Mouse (Mus musculus): ENCODE results near the gene C730034F03Rik. TPM values are rescaled to one million over a fixed set of nuclear protein-coding genes. Genes with fewer than 3 reads are reported as not detected.
"Not testable (repeated sequence)": the region's sequence is repeated elsewhere in the genome, so short reads cannot be mapped to it uniquely, and the experiment has no call there.

C730034F03Rik gene
- polyA plus RNA-seq, 1 experiment from 2014 or later = 3.5 TPM

DNA sequence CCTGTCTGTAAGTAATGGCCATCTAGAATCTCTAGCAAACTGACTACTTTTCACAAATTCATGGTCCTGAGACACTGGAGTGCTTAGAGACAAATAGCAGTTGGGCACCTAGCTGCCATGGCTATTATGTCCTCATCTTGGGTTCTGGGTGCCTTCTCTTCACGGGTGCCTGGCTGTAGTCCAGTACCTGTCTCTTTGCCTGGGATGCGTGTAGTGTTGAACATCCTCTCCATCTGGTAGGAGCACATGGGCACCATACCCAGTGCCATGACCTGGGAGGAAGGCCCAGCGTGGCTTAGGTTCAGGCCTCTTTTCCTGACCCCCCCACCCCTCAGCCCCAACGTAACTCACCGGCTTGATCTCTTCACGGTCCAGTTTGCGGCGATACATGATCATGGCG lies 7.5 kb upstream of the C730034F03Rik start:
- ATAC-seq (ENCODE audit: insufficient number of reproducible peaks, low FRiP score, low TSS enrichment, low read depth) = no peak
- no peaks in the 10 kb centered on the region for H3K27me3 ChIP-seq
- 0 out of 2 replicates have a peak, but pooled peaks cover 2% of the 10 kb centered on the region for H3K4me1 ChIP-seq
- no peak overlapping the region for H3K27ac ChIP-seq
- no peak overlapping the region for H3K4me3 ChIP-seq
- 93% methylated on average over 9 of the region's 9 CpGs for WGBS
- H3K9me3 ChIP-seq = no peaks in the 10 kb centered on the region
- H3K9ac ChIP-seq = no peak overlapping the region
- peaks cover 32% of the 10 kb centered on the region for H3K36me3 ChIP-seq
- H3K4me2 ChIP-seq = no peak overlapping the region

DNA sequence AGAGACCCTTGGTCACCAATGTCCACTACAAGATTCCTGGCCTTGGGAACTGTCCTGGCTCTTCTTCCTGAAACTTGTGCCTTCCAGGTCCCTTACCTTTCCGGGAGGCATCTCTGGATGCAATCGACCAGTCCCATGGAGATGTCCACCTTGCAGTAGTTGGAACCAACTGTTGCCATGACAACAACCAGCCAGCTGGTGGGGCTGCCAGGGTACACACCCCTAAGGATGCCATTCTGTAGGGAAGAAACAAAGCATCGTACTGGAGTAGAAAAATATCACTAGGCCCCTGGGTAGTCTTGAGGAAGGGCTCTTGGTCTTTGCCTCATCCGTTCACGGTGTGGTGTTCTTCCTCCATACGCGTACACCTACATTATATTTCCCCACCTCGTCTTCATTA lies 4.8 kb upstream of the C730034F03Rik start:
- 84% methylated on average over 8 of the region's 8 CpGs for WGBS

DNA sequence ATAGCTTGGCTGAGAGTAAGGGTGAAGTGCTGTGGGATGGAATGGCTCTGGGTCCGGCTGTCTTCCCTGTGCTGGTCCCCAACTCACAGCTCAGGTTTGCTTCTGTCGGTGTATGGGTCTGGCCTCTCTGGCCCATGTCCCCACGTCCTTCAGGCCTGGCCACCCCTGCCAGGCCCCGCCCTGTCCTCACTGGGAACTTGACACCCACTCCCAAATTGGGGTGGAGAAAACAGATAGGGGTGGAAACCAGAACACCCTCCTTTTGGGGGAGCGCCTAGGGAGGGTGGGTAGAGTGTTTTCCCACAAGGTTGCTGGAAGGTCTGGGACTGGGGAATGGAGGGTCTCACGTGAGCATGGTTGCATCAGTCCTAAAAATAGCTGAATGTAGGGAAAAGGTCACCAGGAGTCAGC lies 3.7 kb upstream of the C730034F03Rik start, which contains the start of gene Cpt1b:
Gene Cpt1b, minus strand, starts transcription at position 153 of the 411 bp plus-strand sequence.
- 31% methylated on average over 6 of the region's 6 CpGs for WGBS
- Histone ChIP-seq H3K9ac (no peak within 1 kb of the TSS), H3K9me3 (no peaks in the 10 kb centered on the region), H3K4me2 (0 out of 2 replicates have a peak within 1 kb of the TSS, but pooled peaks have one; percentile 1), H3K36me3 (peaks cover 23% of the 10 kb centered on the region), H3K27ac (no peak within 1 kb of the TSS), H3K4me3 (no peak within 1 kb of the TSS), H3K27me3 (no peaks in the 10 kb centered on the region), H3K4me1 (peaks cover 14% of the 10 kb centered on the region)
- no peak for ATAC-seq (ENCODE audit: insufficient number of reproducible peaks, low FRiP score, low TSS enrichment, low read depth)

More for the DNA sequence above, 4.8 kb upstream of the C730034F03Rik start:
- no peak overlapping the region for H3K4me2 ChIP-seq
- peaks cover 31% of the 10 kb centered on the region for H3K36me3 ChIP-seq
- no peak overlapping the region for H3K4me3 ChIP-seq
- no peaks in the 10 kb centered on the region for H3K27me3 ChIP-seq
- H3K27ac ChIP-seq = no peak overlapping the region
- no peaks in the 10 kb centered on the region for H3K9me3 ChIP-seq
- no peak overlapping the region for H3K9ac ChIP-seq
- no peak for ATAC-seq (ENCODE audit: insufficient number of reproducible peaks, low FRiP score, low TSS enrichment, low read depth)
- H3K4me1 ChIP-seq = peaks cover 9% of the 10 kb centered on the region

DNA sequence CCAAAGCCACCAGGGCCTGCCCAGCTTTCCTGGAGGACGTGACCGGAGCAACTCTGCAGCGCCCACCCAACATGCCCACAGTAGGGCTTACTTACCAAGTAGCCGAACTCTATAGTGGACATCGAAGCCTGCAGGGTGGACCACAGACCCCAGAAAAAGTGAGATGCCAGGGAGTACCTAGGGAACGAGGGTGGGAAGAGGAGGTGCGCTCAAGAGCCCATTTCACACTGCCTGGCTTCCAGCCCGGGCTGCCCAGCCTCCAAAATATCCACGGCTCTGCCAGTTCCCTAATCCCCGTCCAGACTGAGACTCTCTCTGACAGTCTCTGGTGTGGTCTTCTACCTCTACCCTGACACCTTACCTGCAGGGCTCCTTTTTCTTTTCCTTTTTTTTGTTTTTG lies 2.7 kb upstream of the C730034F03Rik start:
- H3K4me1 ChIP-seq = peaks cover 14% of the 10 kb centered on the region
- peaks cover 23% of the 10 kb centered on the region for H3K36me3 ChIP-seq
- no peaks in the 10 kb centered on the region for H3K9me3 ChIP-seq
- 91% methylated on average over 10 of the region's 10 CpGs for whole genome bisulfite sequencing
- H3K27me3 ChIP-seq = no peaks in the 10 kb centered on the region
- H3K9ac ChIP-seq = no peak overlapping the region
- no peak overlapping the region for H3K4me3 ChIP-seq
- no peak overlapping the region for H3K27ac ChIP-seq
- no peak for ATAC-seq (ENCODE audit: insufficient number of reproducible peaks, low FRiP score, low TSS enrichment, low read depth)
- H3K4me2 ChIP-seq = no peak overlapping the region

GRCm38 (mm10) chr15:89428136-89428790 lies 1.1 kb upstream of the C730034F03Rik start:
- WGBS = 83% methylated on average over 19 of the region's 19 CpGs
- Histone ChIP-seq H3K4me3 (peak overlapping the region; percentile 79), H3K9ac (peak overlapping the region; percentile 67; the same call in 1 of the 2 replicates), H3K27me3 (no peaks in the 10 kb centered on the region), H3K9me3 (no peaks in the 10 kb centered on the region), H3K36me3 (peaks cover 23% of the 10 kb centered on the region), H3K4me2 (peak overlapping the region; percentile 85), H3K4me1 (peaks cover 14% of the 10 kb centered on the region), H3K27ac (no peak overlapping the region)
- no peak for ATAC-seq (ENCODE audit: insufficient number of reproducible peaks, low FRiP score, low TSS enrichment, low read depth)

- Histone ChIP-seq H3K36me3 (peaks cover 23% of the 10 kb centered on the region), H3K27me3 (no peaks in the 10 kb centered on the region), H3K9me3 (no peaks in the 10 kb centered on the region), H3K27ac (peak overlapping the region; percentile 96), H3K9ac (peak overlapping the region; percentile 67), H3K4me3 (peak overlapping the region; percentile 79), H3K4me1 (peaks cover 14% of the 10 kb centered on the region), H3K4me2 (peak overlapping the region; percentile 85)
- WGBS = 5% methylated on average over 22 of the region's 22 CpGs
- peak; percentile 40; the same call in 1 of the 2 replicates for ATAC-seq (ENCODE audit: insufficient number of reproducible peaks, low FRiP score, low TSS enrichment, low read depth)
Observed at GRCm38 (mm10) chr15:89428821-89429351, 503 bp upstream of the C730034F03Rik start.

GRCm38 (mm10) chr15:89430341-89430740 lies 952 bp downstream of the C730034F03Rik start:
- no peak for ATAC-seq (ENCODE audit: insufficient number of reproducible peaks, low FRiP score, low TSS enrichment, low read depth)
- Histone ChIP-seq H3K9me3 (no peaks in the 10 kb centered on the region), H3K9ac (0 out of 2 replicates have a peak overlapping the region, but pooled peaks have one; percentile 67), H3K4me1 (peaks cover 14% of the 10 kb centered on the region), H3K27me3 (no peaks in the 10 kb centered on the region), H3K36me3 (peaks cover 23% of the 10 kb centered on the region), H3K4me2 (peak overlapping the region; percentile 85), H3K27ac (peak overlapping the region; percentile 96), H3K4me3 (peak overlapping the region; percentile 79)
- 50% methylated on average over 6 of the region's 6 CpGs for WGBS

DNA sequence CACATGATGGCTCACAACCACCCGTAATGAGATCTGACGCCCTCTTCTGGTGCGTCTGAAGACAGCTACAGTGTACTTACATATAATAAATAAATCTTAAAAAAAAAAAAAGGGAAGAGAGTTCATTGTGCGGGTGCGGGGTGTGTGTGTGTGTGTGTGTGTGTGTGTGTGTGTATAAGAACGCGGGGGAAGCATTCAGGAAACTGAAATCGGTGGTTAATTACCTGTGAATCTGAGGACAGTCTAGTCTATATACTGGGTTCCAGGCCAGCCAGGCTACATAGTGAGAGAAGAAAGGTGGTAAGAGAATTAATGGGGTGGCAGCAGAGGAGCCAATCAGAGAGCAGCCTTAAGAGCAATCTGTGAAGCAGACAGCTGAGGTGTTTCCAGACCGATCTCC lies 1.4 kb downstream of the C730034F03Rik start:
- H3K4me3 ChIP-seq; H3K27me3 ChIP-seq; H3K27ac ChIP-seq; H3K4me2 ChIP-seq; H3K9me3 ChIP-seq; ATAC-seq (ENCODE audit: insufficient number of reproducible peaks, low FRiP score, low TSS enrichment, low read depth); H3K9ac ChIP-seq: not testable (repeated sequence)
- H3K4me1 ChIP-seq = peaks cover 12% of the 10 kb centered on the region
- 83% methylated on average over 9 of the region's 9 CpGs for WGBS
- peaks cover 23% of the 10 kb centered on the region for H3K36me3 ChIP-seq

- no peak overlapping the region for H3K9ac ChIP-seq
- H3K9me3 ChIP-seq = no peaks in the 10 kb centered on the region
- H3K4me3 ChIP-seq = no peak overlapping the region
- no peak overlapping the region for H3K4me2 ChIP-seq
- ATAC-seq (ENCODE audit: insufficient number of reproducible peaks, low FRiP score, low TSS enrichment, low read depth) = no peak
- no peaks in the 10 kb centered on the region for H3K27me3 ChIP-seq
- peaks cover 18% of the 10 kb centered on the region for H3K36me3 ChIP-seq
- WGBS = 92% methylated on average over 3 of the region's 3 CpGs
- peaks cover 12% of the 10 kb centered on the region for H3K4me1 ChIP-seq
- no peak overlapping the region for H3K27ac ChIP-seq
Observed at GRCm38 (mm10) chr15:89431271-89431670, 1.9 kb downstream of the C730034F03Rik start.

DNA sequence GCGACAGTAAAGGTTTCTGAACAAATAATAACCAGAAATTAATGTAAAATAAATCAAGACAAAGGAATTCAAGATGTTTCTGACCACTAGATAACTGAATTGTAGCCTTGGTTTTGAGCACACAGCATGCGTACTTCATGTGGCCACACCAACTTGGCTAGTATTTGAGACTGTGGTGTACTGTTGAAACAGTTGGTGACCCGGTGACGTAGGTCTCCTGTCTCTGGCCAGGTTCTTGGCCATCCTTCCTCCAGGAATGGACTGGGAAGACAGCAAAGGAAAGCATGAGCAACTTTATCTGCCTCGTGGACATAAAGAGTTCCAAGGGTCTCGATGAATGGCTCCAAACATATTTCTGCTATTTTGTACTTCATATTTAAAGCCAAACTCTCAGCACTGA lies 2.4 kb downstream of the C730034F03Rik start:
- Histone ChIP-seq H3K4me2 (no peak overlapping the region), H3K27me3 (no peaks in the 10 kb centered on the region), H3K9me3 (no peaks in the 10 kb centered on the region), H3K27ac (no peak overlapping the region), H3K36me3 (peaks cover 12% of the 10 kb centered on the region), H3K4me3 (no peak overlapping the region), H3K4me1 (peaks cover 12% of the 10 kb centered on the region), H3K9ac (no peak overlapping the region)
- no peak for ATAC-seq (ENCODE audit: insufficient number of reproducible peaks, low FRiP score, low TSS enrichment, low read depth)
- WGBS = 92% methylated on average over 6 of the region's 6 CpGs

- WGBS = 73% methylated on average over 4 of the region's 4 CpGs
- Histone ChIP-seq H3K4me3 (no peak overlapping the region), H3K4me1 (peaks cover 12% of the 10 kb centered on the region), H3K4me2 (no peak overlapping the region), H3K9ac (no peak overlapping the region), H3K27me3 (no peaks in the 10 kb centered on the region), H3K36me3 (peaks cover 2% of the 10 kb centered on the region; the same call in 1 of the 2 replicates), H3K9me3 (no peaks in the 10 kb centered on the region), H3K27ac (no peak overlapping the region)
- ATAC-seq (ENCODE audit: insufficient number of reproducible peaks, low FRiP score, low TSS enrichment, low read depth) = no peak
Observed at GRCm38 (mm10) chr15:89432946-89433345, 3.6 kb downstream of the C730034F03Rik start.

DNA sequence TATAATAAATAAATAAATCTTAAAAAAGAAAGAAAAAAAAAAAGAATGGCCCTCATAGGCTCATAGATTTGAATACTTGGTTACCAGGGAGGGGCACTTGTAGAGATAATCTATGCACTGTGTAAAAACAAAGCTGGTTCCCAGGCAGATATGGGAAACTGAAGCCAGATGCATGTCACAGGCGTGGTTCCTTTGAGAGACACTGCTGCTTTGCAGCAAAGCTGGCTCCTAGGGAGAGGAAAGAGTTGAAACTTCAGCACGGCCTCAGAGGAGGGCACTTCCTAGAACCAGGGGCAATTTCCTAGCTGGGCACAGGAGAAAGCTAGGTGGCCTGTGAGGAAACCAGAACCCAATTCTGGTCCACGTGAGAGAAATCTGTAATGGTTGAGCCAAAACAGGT lies 4.7 kb downstream of the C730034F03Rik start:
- Histone ChIP-seq H3K4me1 (peaks cover 4% of the 10 kb centered on the region; the same call in 1 of the 2 replicates), H3K36me3 (no peaks in the 10 kb centered on the region), H3K9me3 (no peaks in the 10 kb centered on the region), H3K4me2 (no peak overlapping the region), H3K27ac (no peak overlapping the region), H3K27me3 (no peaks in the 10 kb centered on the region), H3K4me3 (no peak overlapping the region), H3K9ac (no peak overlapping the region)
- no peak for ATAC-seq (ENCODE audit: insufficient number of reproducible peaks, low FRiP score, low TSS enrichment, low read depth)
- 60% methylated on average over 3 of the region's 3 CpGs for WGBS
